Mouse (Mus musculus) neural tube, embryonic 10.5 days (tissue): ENCODE measurements around the gene Mcts2.

ENCODE experiments used
- DNase-seq: peaks from one replicate; pipeline ENCODE4 v3.0.0-alpha.2; 2017; ENCODE audit warnings: low spot score; ENCODE audit errors: extremely low spot score

Mcts2 gene

GRCm38 (mm10) chr2:152725178-152725750, 38.4 kb downstream of the Mcts2 start:
- DNase-seq, result peak; percentile 19

- peak; percentile 13 for DNase-seq
Measured at GRCm38 (mm10) chr2:152726213-152726612, 39.4 kb downstream of the Mcts2 start.

GRCm38 (mm10) chr2:152726751-152727335, 40.0 kb downstream of the Mcts2 start:
- DNase-seq, result peak; percentile 12

- DNase-seq, result peak; percentile 16
Measured at GRCm38 (mm10) chr2:152727795-152728510, 41.1 kb downstream of the Mcts2 start.

GRCm38 (mm10) chr2:152728594-152728993, 41.8 kb downstream of the Mcts2 start:
- DNase-seq, result no peak

DNA sequence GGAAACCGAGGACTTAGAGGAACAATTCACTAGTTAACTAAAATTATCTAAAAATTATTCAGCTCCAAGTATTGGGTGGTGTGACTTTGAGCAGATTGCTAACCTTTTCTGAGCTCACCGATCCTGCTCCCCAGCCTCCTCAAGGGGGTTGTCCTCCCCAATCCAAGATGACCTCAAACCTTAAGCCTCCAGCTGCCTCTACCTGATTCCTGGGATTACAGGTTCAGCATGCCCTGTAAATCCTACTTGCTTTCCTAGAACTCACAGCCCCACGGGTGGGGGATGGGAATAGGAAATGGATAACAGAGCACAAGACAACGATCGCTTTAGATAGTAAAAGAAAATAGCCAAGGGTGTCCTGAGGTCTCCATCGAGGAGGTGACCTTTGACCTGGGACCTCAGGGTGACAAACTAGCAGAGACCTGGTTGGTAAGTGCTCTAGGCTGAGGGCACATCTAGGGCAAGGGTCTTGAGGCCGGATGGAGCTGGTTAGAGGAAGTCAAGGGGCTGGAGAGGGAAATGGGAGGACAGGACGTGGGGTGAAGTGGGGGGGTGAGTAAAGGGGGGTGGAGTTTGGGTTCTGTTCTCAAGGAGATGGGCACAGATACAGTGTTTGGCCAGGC, 42.3 kb downstream of the Mcts2 start:
- peak; percentile 52 for DNase-seq

GRCm38 (mm10) chr2:152729636-152730020, 42.8 kb downstream of the Mcts2 start:
- peak; percentile 86 for DNase-seq

GRCm38 (mm10) chr2:152733201-152733600, 46.4 kb downstream of the Mcts2 start:
- DNase-seq, result no peak

DNA sequence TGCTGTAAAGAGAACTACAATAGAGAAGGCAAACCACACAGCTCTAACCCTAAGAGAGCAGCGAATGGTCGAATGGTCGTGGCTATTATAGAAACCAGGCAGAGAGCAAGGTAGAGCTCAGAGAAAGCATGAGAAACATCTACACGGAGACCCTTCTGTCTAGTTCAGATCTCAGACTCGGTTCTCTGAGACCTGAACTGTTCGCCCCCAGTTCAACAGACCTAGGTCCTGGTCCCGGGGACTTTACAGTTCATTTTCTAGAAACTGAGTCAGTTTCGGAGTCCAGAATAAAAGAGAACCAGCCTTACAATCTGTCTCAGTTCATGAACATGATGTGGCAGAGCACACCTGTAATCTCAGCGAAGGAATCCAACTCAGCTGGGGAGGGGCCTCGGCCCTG, 47.7 kb downstream of the Mcts2 start:
- no peak for DNase-seq

- DNase-seq, result peak; percentile 98
Measured at GRCm38 (mm10) chr2:152734984-152735383, 48.1 kb downstream of the Mcts2 start.

GRCm38 (mm10) chr2:152736090-152736601, 49.3 kb downstream of the Mcts2 start, which contains the start of gene Id1:
Gene Id1 (plus strand): TSS chr2:152736251.
- DNase-seq, result peak; percentile 92

GRCm38 (mm10) chr2:152736748-152737147, 49.9 kb downstream of the Mcts2 start:
- no peak for DNase-seq
